Mouse (Mus musculus): ENCODE results near the gene 4930432M17Rik. TPM values are rescaled to one million over a fixed set of nuclear protein-coding genes. Genes with fewer than 3 reads are reported as not detected.

Gene 4930432M17Rik
- total RNA-seq, 2 experiments from 2014 or later = not detected

- DNase-seq = no peak
- intact Hi-C loops (cut with DNase I) = loop anchor here (10.0 kb wide), 1 partner anchor 425 kb away; no protein-coding TSS in a partner anchor
Observed at GRCm38 (mm10) chr3:121729678-121730077, 59.1 kb downstream of the 4930432M17Rik start.

Other genes starting within 250 kb of the 4930432M17Rik start
- 10 to 100 TPM; 19.5 to 22.7 TPM for gene Cnn3, start 244.3 kb upstream of the 4930432M17Rik start, total RNA-seq (2021)
- not detected for gene Slc44a3, start 138.4 kb upstream of the 4930432M17Rik start, total RNA-seq (2021)
- gene F3, start 52.8 kb downstream of the 4930432M17Rik start, total RNA-seq (2021) = 1 to 10 TPM; 4.7 to 5.0 TPM
- gene Abcd3, start 144.5 kb downstream of the 4930432M17Rik start, total RNA-seq (2021) = 10 to 100 TPM; 39.3 to 42.8 TPM